Mouse (Mus musculus) gastrocnemius, adult 18-20 months (tissue): ENCODE results near the gene Lhx4. TPM values are rescaled to one million over a fixed set of nuclear protein-coding genes. Genes with fewer than 3 reads are reported as not detected.
A peak's percentile ranks its signal among the peaks of the same experiment; 100 is the strongest.

Experiments
- DNase-seq: peaks from one replicate; pipeline ENCODE4 v3.0.0; 2021; ENCODE audit warnings: low spot score
- total RNA-seq, 2 experiments: library from RNA; stranded (reverse); gene quantifications; 2 replicates each; pipeline ENCODE4 v1.2.3; 2021

Gene Lhx4
- total RNA-seq, 2 experiments from 2014 or later, result not detected

- DNase-seq, result no peak
Observed at GRCm38 (mm10) chr1:155742411-155743363, 8.8 kb downstream of the Lhx4 start.

- no peak for DNase-seq
Observed at GRCm38 (mm10) chr1:155741988-155742387, 9.5 kb downstream of the Lhx4 start.

GRCm38 (mm10) chr1:155741378-155741945 is 10.0 kb downstream of the Lhx4 start:
- DNase-seq, result no peak

GRCm38 (mm10) chr1:155740622-155741377 is 10.7 kb downstream of the Lhx4 start:
- no peak for DNase-seq

- no peak for DNase-seq
Observed at GRCm38 (mm10) chr1:155737809-155738383, 13.6 kb downstream of the Lhx4 start.

- no peak for DNase-seq
Observed at GRCm38 (mm10) chr1:155737017-155737808, 14.3 kb downstream of the Lhx4 start.

GRCm38 (mm10) chr1:155736096-155736825 is 15.2 kb downstream of the Lhx4 start:
- DNase-seq, result no peak

GRCm38 (mm10) chr1:155731156-155731555 is 20.3 kb downstream of the Lhx4 start:
- DNase-seq, result no peak

GRCm38 (mm10) chr1:155729113-155729795 is 22.2 kb downstream of the Lhx4 start:
- no peak for DNase-seq

- DNase-seq, result no peak
Observed at GRCm38 (mm10) chr1:155727830-155728229, 23.7 kb downstream of the Lhx4 start.

GRCm38 (mm10) chr1:155725876-155726275 is 25.6 kb downstream of the Lhx4 start:
- no peak for DNase-seq

GRCm38 (mm10) chr1:155724301-155724700 is 27.2 kb downstream of the Lhx4 start:
- no peak for DNase-seq

GRCm38 (mm10) chr1:155722185-155722584 is 29.3 kb downstream of the Lhx4 start:
- DNase-seq, result no peak

GRCm38 (mm10) chr1:155721443-155721842 is 30.0 kb downstream of the Lhx4 start:
- DNase-seq, result peak; percentile 59

- DNase-seq, result no peak
Observed at GRCm38 (mm10) chr1:155720006-155720405, 31.5 kb downstream of the Lhx4 start.

GRCm38 (mm10) chr1:155718851-155719250 is 32.6 kb downstream of the Lhx4 start:
- DNase-seq, result no peak

- no peak for DNase-seq
Observed at GRCm38 (mm10) chr1:155717301-155717700, 34.2 kb downstream of the Lhx4 start.

GRCm38 (mm10) chr1:155715366-155715765 is 36.1 kb downstream of the Lhx4 start:
- DNase-seq, result no peak

GRCm38 (mm10) chr1:155713306-155713705 is 38.2 kb downstream of the Lhx4 start:
- DNase-seq, result no peak

GRCm38 (mm10) chr1:155704182-155704581 is 47.3 kb downstream of the Lhx4 start:
- DNase-seq, result no peak
